Mouse (Mus musculus) midbrain, embryonic 16.5 days (tissue): ENCODE measurements around the gene Znrd1. TPM values are rescaled to one million over a fixed set of nuclear protein-coding genes. Genes with fewer than 3 reads are reported as not detected.

Experiments
- ATAC-seq: fragments of 200-750 bp; cut with Nextera tagmentation; 2 replicates; pipeline ENCODE4 v1.8.0; 2017; ENCODE audit warnings: moderate TSS enrichment
- H3K27ac ChIP-seq: fragments of 300-500 bp; sonication (generic); 2 replicates; pipeline ENCODE4 v1.5.1; 2014; ENCODE audit warnings: mild to moderate bottlenecking, low read length, mixed read lengths
- H3K27me3 ChIP-seq: fragments of 300-500 bp; sonication (generic); 2 replicates; pipeline ENCODE4 v1.6.1; 2014; ENCODE audit warnings: low read depth, low read length, mixed read lengths; ENCODE audit not compliant: control insufficient read depth, insufficient read depth
- H3K36me3 ChIP-seq: fragments of 300-500 bp; sonication (generic); 2 replicates; pipeline ENCODE4 v1.6.1; 2014; ENCODE audit warnings: mild to moderate bottlenecking, low read length, moderate library complexity, mixed read lengths; ENCODE audit not compliant: control insufficient read depth, insufficient read depth
- H3K4me1 ChIP-seq: fragments of 300-500 bp; sonication (generic); 2 replicates; pipeline ENCODE4 v1.6.1; 2014; ENCODE audit warnings: mild to moderate bottlenecking, low read length, mixed read lengths; ENCODE audit not compliant: control insufficient read depth, insufficient read depth
- H3K4me2 ChIP-seq: fragments of 300-500 bp; sonication (generic); 2 replicates; pipeline ENCODE4 v1.6.1; 2014; ENCODE audit warnings: mild to moderate bottlenecking, low read length, mixed read lengths
- H3K4me3 ChIP-seq: fragments of 300-500 bp; sonication (generic); 2 replicates; pipeline ENCODE4 v1.5.1; 2014; ENCODE audit warnings: low read depth, mild to moderate bottlenecking, low read length, moderate library complexity, mixed read lengths
- H3K9ac ChIP-seq: fragments of 300-500 bp; sonication (generic); 2 replicates; pipeline ENCODE4 v1.6.1; 2014; ENCODE audit warnings: low read depth, low read length, mixed read lengths
- H3K9me3 ChIP-seq: fragments of 300-500 bp; sonication (generic); replicated peaks from 2 replicates; pipeline ENCODE4 v1.6.1; 2014; ENCODE audit warnings: mild to moderate bottlenecking, low read length, mixed read lengths; ENCODE audit not compliant: control insufficient read depth, poor library complexity, severe bottlenecking
- WGBS: fragments of 180-500 bp; shearing (Covaris S2); extraction: QIAGEN DNeasy Blood & Tissue Kit; methylation state at CpG from one replicate; pipeline ENCODE4 v1.1.7; 2014; 5-methylcytosine and 5-hydroxymethylcytosine counted together
- polyA plus RNA-seq: library from polyadenylated mRNA; unstranded; fragments of >200 nt; fragmentation: Nextera tagmentation; extraction: Ambion mirVana; gene quantifications from 2 replicates; pipeline ENCODE4 v1.2.1, GENCODE M21; 2015

The Znrd1 gene
- polyA plus RNA-seq, 1 experiment from 2014 or later = 47.3 TPM

GRCm38 (mm10) chr17:36950981-36951947 is 7.1 kb downstream of the Znrd1 start, which contains the start of gene Ppp1r11:
Gene Ppp1r11 (minus strand): TSS chr17:36951741.
- H3K4me3 ChIP-seq = peak within 1 kb of the TSS; percentile 66
- WGBS = 2% methylated on average over 36 of the region's 36 CpGs

GRCm38 (mm10) chr17:36949265-36949664 is 9.1 kb downstream of the Znrd1 start:
- no peak overlapping the region for H3K27ac ChIP-seq
- peaks cover 5% of the 10 kb centered on the region; the same call in 1 of the 2 replicates for H3K36me3 ChIP-seq
- no peak overlapping the region for H3K9ac ChIP-seq
- H3K4me1 ChIP-seq = peaks cover 22% of the 10 kb centered on the region
- H3K9me3 ChIP-seq = no peaks in the 10 kb centered on the region
- ATAC-seq = no peak
- no peak overlapping the region for H3K4me2 ChIP-seq
- no peak overlapping the region for H3K4me3 ChIP-seq
- WGBS = 92% methylated on average over 8 of the region's 8 CpGs
- peaks cover 7% of the 10 kb centered on the region for H3K27me3 ChIP-seq

More at GRCm38 (mm10) chr17:36950981-36951947, 7.1 kb downstream of the Znrd1 start, which contains the start of gene Ppp1r11:
- H3K9ac ChIP-seq = peak within 1 kb of the TSS; percentile 76
- H3K4me1 ChIP-seq = peaks cover 15% of the 10 kb centered on the region
- peak within 1 kb of the TSS; percentile 87 for H3K27ac ChIP-seq
- ATAC-seq = peak; percentile 95
- no peaks in the 10 kb centered on the region for H3K27me3 ChIP-seq
- peak within 1 kb of the TSS; percentile 91 for H3K4me2 ChIP-seq
- H3K36me3 ChIP-seq = peaks cover 5% of the 10 kb centered on the region; the same call in 1 of the 2 replicates
- no peaks in the 10 kb centered on the region for H3K9me3 ChIP-seq

GRCm38 (mm10) chr17:36948286-36948685 is 10.1 kb downstream of the Znrd1 start:
- H3K36me3 ChIP-seq = peaks cover 5% of the 10 kb centered on the region; the same call in 1 of the 2 replicates
- no peaks in the 10 kb centered on the region for H3K9me3 ChIP-seq
- no peak overlapping the region for H3K9ac ChIP-seq
- H3K4me3 ChIP-seq = no peak overlapping the region
- ATAC-seq = no peak
- 81% methylated on average over 1 of the region's 1 CpGs for WGBS
- H3K4me2 ChIP-seq = no peak overlapping the region
- peaks cover 9% of the 10 kb centered on the region for H3K27me3 ChIP-seq
- peaks cover 22% of the 10 kb centered on the region for H3K4me1 ChIP-seq
- no peak overlapping the region for H3K27ac ChIP-seq

GRCm38 (mm10) chr17:36947051-36947819 is 11.1 kb downstream of the Znrd1 start:
- peaks cover 27% of the 10 kb centered on the region for H3K4me1 ChIP-seq
- peak overlapping the region; percentile 79 for H3K27ac ChIP-seq
- under 1% methylated on average over 62 of the region's 62 CpGs for WGBS
- H3K9me3 ChIP-seq = no peaks in the 10 kb centered on the region
- H3K36me3 ChIP-seq = peaks cover 5% of the 10 kb centered on the region; the same call in 1 of the 2 replicates
- peaks cover 14% of the 10 kb centered on the region for H3K27me3 ChIP-seq
- H3K4me2 ChIP-seq = peak overlapping the region; percentile 86
- peak overlapping the region; percentile 80 for H3K9ac ChIP-seq
- ATAC-seq = peak; percentile 63
- peak overlapping the region; percentile 55 for H3K4me3 ChIP-seq

- Histone ChIP-seq H3K4me2 (no peak overlapping the region), H3K9ac (no peak overlapping the region), H3K36me3 (peaks cover 4% of the 10 kb centered on the region; the same call in 1 of the 2 replicates), H3K4me3 (no peak overlapping the region), H3K27me3 (peaks cover 23% of the 10 kb centered on the region), H3K4me1 (peaks cover 17% of the 10 kb centered on the region), H3K27ac (no peak overlapping the region), H3K9me3 (no peaks in the 10 kb centered on the region)
- 23% methylated on average over 9 of the region's 9 CpGs for WGBS
- no peak for ATAC-seq
Observed at GRCm38 (mm10) chr17:36944121-36944775, 14.1 kb downstream of the Znrd1 start.

GRCm38 (mm10) chr17:36943691-36944090 is 14.7 kb downstream of the Znrd1 start:
- 0 out of 2 replicates have a peak, but pooled peaks cover under 1% of the 10 kb centered on the region for H3K36me3 ChIP-seq
- H3K9me3 ChIP-seq = no peaks in the 10 kb centered on the region
- H3K9ac ChIP-seq = no peak overlapping the region
- peaks cover 17% of the 10 kb centered on the region for H3K4me1 ChIP-seq
- H3K27me3 ChIP-seq = peaks cover 23% of the 10 kb centered on the region
- H3K4me2 ChIP-seq = peak overlapping the region; percentile 70
- WGBS = 34% methylated on average over 5 of the region's 5 CpGs
- peak overlapping the region; percentile 42 for H3K4me3 ChIP-seq
- no peak for ATAC-seq
- H3K27ac ChIP-seq = no peak overlapping the region

- H3K9me3 ChIP-seq = no peaks in the 10 kb centered on the region
- ATAC-seq = no peak
- H3K27me3 ChIP-seq = peaks cover 23% of the 10 kb centered on the region
- no peak within 1 kb of the TSS for H3K27ac ChIP-seq
- no peaks in the 10 kb centered on the region for H3K36me3 ChIP-seq
- H3K9ac ChIP-seq = peak within 1 kb of the TSS; percentile 58
- WGBS = 2% methylated on average over 56 of the region's 59 CpGs
- H3K4me1 ChIP-seq = peaks cover 17% of the 10 kb centered on the region
- H3K4me3 ChIP-seq = peak within 1 kb of the TSS; percentile 42
- H3K4me2 ChIP-seq = peak within 1 kb of the TSS; percentile 70
Observed at GRCm38 (mm10) chr17:36942791-36943471, 15.4 kb downstream of the Znrd1 start, which contains the start of gene Rnf39. Gene Rnf39 (plus strand): TSS chr17:36942918.

- Histone ChIP-seq H3K9me3 (no peaks in the 10 kb centered on the region), H3K36me3 (no peaks in the 10 kb centered on the region), H3K4me3 (peak overlapping the region; percentile 42), H3K4me2 (peak overlapping the region; percentile 70), H3K4me1 (peaks cover 17% of the 10 kb centered on the region), H3K9ac (no peak overlapping the region; the same call in 1 of the 2 replicates), H3K27me3 (peaks cover 23% of the 10 kb centered on the region), H3K27ac (no peak overlapping the region)
- WGBS = 58% methylated on average over 10 of the region's 10 CpGs
- ATAC-seq = no peak; the same call in 1 of the 2 replicates
Observed at GRCm38 (mm10) chr17:36942391-36942790, 16.0 kb downstream of the Znrd1 start.
